Mouse (Mus musculus) ES-E14 (cell line): ENCODE results near the gene Gm15517.

Experiments
- HCFC1 ChIP-seq: IDR thresholded peaks from 2 replicates; pipeline ENCODE4 v1.6.1; 2012; ENCODE audit warnings: low read length, inconsistent platforms, borderline replicate concordance; ENCODE audit not compliant: insufficient read depth
- MAFK ChIP-seq: IDR thresholded peaks from 2 replicates; pipeline ENCODE4 v1.6.1; 2014; ENCODE audit warnings: mild to moderate bottlenecking, low read depth, low read length, inconsistent platforms; ENCODE audit not compliant: insufficient read depth
- ZC3H11A ChIP-seq: IDR thresholded peaks from 2 replicates; pipeline ENCODE4 v1.6.1; 2012; ENCODE audit warnings: low read depth, mild to moderate bottlenecking, inconsistent platforms, low read length, borderline replicate concordance
- ZNF384 ChIP-seq: IDR thresholded peaks from 2 replicates; pipeline ENCODE4 v1.6.1; 2012; ENCODE audit warnings: low read depth, low read length, inconsistent platforms

DNA sequence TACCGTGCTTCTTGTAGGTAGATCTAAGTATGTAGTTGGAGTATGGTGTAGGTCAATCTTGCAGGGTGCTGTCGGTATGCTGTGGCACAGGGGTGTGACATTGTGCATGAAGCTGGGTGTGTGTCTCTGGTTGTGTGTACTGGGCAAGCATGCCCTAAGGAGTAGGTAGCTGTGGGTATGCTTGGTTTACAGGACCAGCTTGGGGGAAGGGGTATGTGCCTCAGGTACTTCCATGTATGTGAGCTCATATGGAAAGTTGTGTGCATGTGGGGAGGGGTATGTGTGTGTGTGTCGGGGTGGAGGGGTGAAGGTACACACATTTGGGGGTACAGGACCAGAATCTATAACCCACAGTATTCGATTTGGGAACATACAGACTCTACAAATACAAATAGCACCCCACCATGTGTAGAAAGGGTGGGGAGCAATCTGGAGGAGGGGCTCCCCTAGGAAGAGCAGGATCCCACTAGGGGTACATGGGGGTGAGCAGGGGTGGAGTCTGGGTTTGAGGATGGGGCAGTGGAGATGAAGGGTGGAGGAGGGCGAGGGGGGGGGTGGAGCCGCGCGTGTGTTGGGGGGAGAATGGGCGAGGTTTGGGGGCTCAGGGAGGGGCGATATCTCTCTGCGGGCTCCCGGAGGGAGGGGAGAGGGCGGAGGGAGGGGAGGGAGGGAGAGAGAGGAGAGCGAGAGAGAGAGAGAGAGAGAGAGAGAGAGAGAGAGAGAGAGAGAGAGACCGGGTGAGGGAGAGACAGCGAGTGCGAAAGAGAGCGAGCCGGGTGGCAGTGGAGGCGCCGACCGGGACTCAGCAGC is 48.4 kb downstream of the Gm15517 start, which contains the start of gene Shank1:
- no peak for TF ChIP-seq ZC3H11A
- no peak for TF ChIP-seq MAFK
- TF ChIP-seq HCFC1 = no peak
- no peak for TF ChIP-seq ZNF384
